Mouse (Mus musculus): Measurements from ENCODE around the gene Blvrb.

DNA sequence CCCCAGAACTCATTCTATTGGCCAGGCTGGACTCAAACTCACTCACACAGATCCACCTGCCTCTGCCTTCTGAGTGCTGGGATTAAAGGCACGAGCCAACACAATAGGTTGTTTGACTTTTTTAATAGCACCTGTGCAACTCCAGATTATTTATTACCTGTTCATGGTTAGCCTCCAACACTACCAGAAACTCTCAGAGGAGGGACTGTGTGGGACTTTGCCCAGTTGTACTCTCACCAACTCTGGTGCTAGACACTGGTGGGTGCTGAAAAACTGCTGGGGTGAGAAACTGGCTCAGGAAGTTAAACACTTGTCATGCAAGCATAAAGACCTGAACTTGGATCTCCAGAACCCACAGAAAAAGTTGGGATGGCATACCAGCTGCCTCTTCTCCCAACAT is 32.0 kb downstream of the Blvrb start:
- TF ChIP-seq CTCF (IDR thresholded peaks at IDR 0.05; ENCODE audit: borderline replicate concordance, extremely low read depth, insufficient read depth, insufficient read length) = no peak
- no peak for TF ChIP-seq POLR2A (IDR thresholded peaks at IDR 0.05; ENCODE audit: borderline replicate concordance, extremely low read depth, insufficient read depth, insufficient read length, poor library complexity, severe bottlenecking)

Data from brain, embryonic 14.5 days (tissue).